Mouse (Mus musculus): ENCODE data around the gene Fggy.

GRCm38 (mm10) chr4:95735967-95736366 is 178.7 kb downstream of the Fggy start:
- no peak for TF ChIP-seq HCFC1 (IDR thresholded peaks at IDR 0.05; ENCODE audit: borderline replicate concordance, insufficient read depth, low read length)
- TF ChIP-seq MAFK (IDR thresholded peaks at IDR 0.05; ENCODE audit: insufficient read depth, low read depth, low read length) = no peak
- no peak for TF ChIP-seq CHD2 (IDR thresholded peaks at IDR 0.05; ENCODE audit: low read depth, low read length)
- no peak for TF ChIP-seq ZNF384 (IDR thresholded peaks at IDR 0.05; ENCODE audit: low read depth, low read length)

All from ES-E14 (cell line).